Mouse (Mus musculus): ENCODE measurements around the gene Crmp1. TPM values are rescaled to one million over a fixed set of nuclear protein-coding genes. Genes with fewer than 3 reads are reported as not detected.

The Crmp1 gene
- polyA plus RNA-seq, 1 experiment from 2014 or later = 6.8 TPM

GRCm38 (mm10) chr5:37332066-37332465, 90.3 kb downstream of the Crmp1 start:
- Histone ChIP-seq H3K36me3 (ENCODE audit: control insufficient read depth, insufficient read depth, low read length) (no peaks in the 10 kb centered on the region), H3K4me1 (replicated peaks; ENCODE audit: control insufficient read depth, insufficient read depth) (no peaks in the 10 kb centered on the region), H3K27me3 (ENCODE audit: control insufficient read depth, insufficient read depth, low read length) (0 out of 2 replicates have a peak, but pooled peaks cover 2% of the 10 kb centered on the region), H3K4me3 (ENCODE audit: low read depth, low read length) (no peak overlapping the region), H3K9ac (ENCODE audit: low read length) (no peak overlapping the region), H3K27ac (replicated peaks) (no peak overlapping the region), H3K9me3 (ENCODE audit: control insufficient read depth, low read length) (no peaks in the 10 kb centered on the region), H3K4me2 (replicated peaks; ENCODE audit: low read depth) (no peak overlapping the region)
- DNase-seq (ENCODE audit: low spot score) = no peak
- ATAC-seq (ENCODE audit: low FRiP score, low TSS enrichment) = no peak
- TF ChIP-seq CTCF (IDR thresholded peaks at IDR 0.05; ENCODE audit: low read depth) (no peak), EP300 (optimal IDR thresholded peaks at IDR 0.05) (no peak)
- 70% methylated on average over 4 of the region's 4 CpGs for WGBS

DNA sequence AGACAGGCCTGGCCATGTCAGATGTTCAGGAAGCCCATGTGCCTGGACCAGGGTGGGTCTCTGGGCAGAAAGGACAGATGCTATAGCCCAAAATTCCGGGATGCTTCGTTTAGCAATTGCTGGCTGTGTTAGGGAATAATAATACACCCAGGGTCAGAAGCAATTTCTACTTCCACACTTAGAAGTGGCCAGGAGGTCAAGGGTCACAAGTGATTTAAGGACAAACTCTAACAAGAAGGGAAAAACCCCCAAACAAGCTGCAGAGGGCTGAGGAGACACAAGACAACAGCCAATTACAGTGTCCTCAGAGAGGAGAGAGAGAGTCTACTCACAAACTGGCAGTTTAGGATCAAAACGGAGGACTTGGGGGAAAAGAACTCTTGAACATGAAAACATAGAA, 93.3 kb downstream of the Crmp1 start:
- 0 out of 2 replicates have a peak, but pooled peaks cover 2% of the 10 kb centered on the region for H3K27me3 ChIP-seq (ENCODE audit: control insufficient read depth, insufficient read depth, low read length)
- peaks cover 5% of the 10 kb centered on the region for H3K4me1 ChIP-seq (replicated peaks; ENCODE audit: control insufficient read depth, insufficient read depth)
- H3K36me3 ChIP-seq (ENCODE audit: control insufficient read depth, insufficient read depth, low read length) = no peaks in the 10 kb centered on the region
- H3K9me3 ChIP-seq (ENCODE audit: control insufficient read depth, low read length) = no peaks in the 10 kb centered on the region
- H3K4me2 ChIP-seq (replicated peaks; ENCODE audit: low read depth) = no peak overlapping the region
- 58% methylated on average over 3 of the region's 3 CpGs for WGBS
- H3K4me3 ChIP-seq (ENCODE audit: low read depth, low read length) = no peak overlapping the region
- H3K27ac ChIP-seq (replicated peaks) = no peak overlapping the region
- no peak for ATAC-seq (ENCODE audit: low FRiP score, low TSS enrichment)
- no peak for DNase-seq (ENCODE audit: low spot score)
- TF ChIP-seq EP300 (optimal IDR thresholded peaks at IDR 0.05) (no peak), CTCF (IDR thresholded peaks at IDR 0.05; ENCODE audit: low read depth) (no peak)
- no peak overlapping the region for H3K9ac ChIP-seq (ENCODE audit: low read length)

- WGBS = under 1% methylated on average over 44 of the region's 48 CpGs
- TF ChIP-seq EP300 (optimal IDR thresholded peaks at IDR 0.05) = no peak
- TF ChIP-seq CTCF (IDR thresholded peaks at IDR 0.05; ENCODE audit: low read depth) = peak; percentile 23
These were observed 94.9 kb downstream of the Crmp1 start, which contains the start of gene Evc for GRCm38 (mm10) chr5:37336485-37337105. Gene Evc, minus strand, starts transcription at chr5:37336894.

DNA sequence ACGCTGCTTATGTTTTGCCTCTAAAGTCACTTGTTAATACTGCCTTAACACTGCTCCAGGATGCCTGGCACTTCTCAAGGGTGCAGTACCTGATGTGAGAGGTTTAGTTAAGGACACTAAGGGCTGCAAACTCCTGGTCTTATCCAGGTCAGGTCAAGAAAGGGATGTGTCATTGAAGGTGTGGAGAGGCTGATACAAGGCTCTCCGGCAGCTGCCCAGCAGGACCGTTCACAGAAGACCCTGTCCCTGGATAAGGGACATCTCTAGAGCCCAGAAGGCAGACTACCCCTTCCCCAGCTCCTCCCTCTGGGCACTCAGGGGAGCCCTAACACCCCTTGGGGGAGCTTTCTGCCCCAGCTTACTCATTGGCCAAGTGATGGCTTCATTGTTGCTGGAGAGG, 96.0 kb downstream of the Crmp1 start:
- Histone ChIP-seq H3K9me3 (ENCODE audit: control insufficient read depth, low read length) (no peaks in the 10 kb centered on the region), H3K36me3 (ENCODE audit: control insufficient read depth, insufficient read depth, low read length) (no peaks in the 10 kb centered on the region), H3K4me3 (ENCODE audit: low read depth, low read length) (peak overlapping the region; percentile 65), H3K9ac (ENCODE audit: low read length) (peak overlapping the region; percentile 71), H3K4me1 (replicated peaks; ENCODE audit: control insufficient read depth, insufficient read depth) (peaks cover 5% of the 10 kb centered on the region), H3K4me2 (replicated peaks; ENCODE audit: low read depth) (peak overlapping the region; percentile 65), H3K27me3 (ENCODE audit: control insufficient read depth, insufficient read depth, low read length) (0 out of 2 replicates have a peak, but pooled peaks cover 2% of the 10 kb centered on the region), H3K27ac (replicated peaks) (peak overlapping the region; percentile 63; the same call in 1 of the 2 replicates)
- TF ChIP-seq EP300 (optimal IDR thresholded peaks at IDR 0.05) (no peak), CTCF (IDR thresholded peaks at IDR 0.05; ENCODE audit: low read depth) (no peak)
- DNase-seq (ENCODE audit: low spot score) (no peak), ATAC-seq (ENCODE audit: low FRiP score, low TSS enrichment) (no peak)
- 61% methylated on average over 3 of the region's 3 CpGs for WGBS

More at GRCm38 (mm10) chr5:37336485-37337105, 94.9 kb downstream of the Crmp1 start, which contains the start of gene Evc:
- H3K27me3 ChIP-seq (ENCODE audit: control insufficient read depth, insufficient read depth, low read length) = 0 out of 2 replicates have a peak, but pooled peaks cover 2% of the 10 kb centered on the region
- ATAC-seq (ENCODE audit: low FRiP score, low TSS enrichment) (peak; percentile 43; the same call in 1 of the 2 replicates), DNase-seq (ENCODE audit: low spot score) (peak; percentile 44)
- peak within 1 kb of the TSS; percentile 87 for H3K4me2 ChIP-seq (replicated peaks; ENCODE audit: low read depth)
- H3K36me3 ChIP-seq (ENCODE audit: control insufficient read depth, insufficient read depth, low read length) = no peaks in the 10 kb centered on the region
- no peak within 1 kb of the TSS for H3K27ac ChIP-seq (replicated peaks)
- H3K9me3 ChIP-seq (ENCODE audit: control insufficient read depth, low read length) = no peaks in the 10 kb centered on the region
- peak within 1 kb of the TSS; percentile 73 for H3K9ac ChIP-seq (ENCODE audit: low read length)
- peak within 1 kb of the TSS; percentile 65 for H3K4me3 ChIP-seq (ENCODE audit: low read depth, low read length)
- H3K4me1 ChIP-seq (replicated peaks; ENCODE audit: control insufficient read depth, insufficient read depth) = peaks cover 5% of the 10 kb centered on the region

DNA sequence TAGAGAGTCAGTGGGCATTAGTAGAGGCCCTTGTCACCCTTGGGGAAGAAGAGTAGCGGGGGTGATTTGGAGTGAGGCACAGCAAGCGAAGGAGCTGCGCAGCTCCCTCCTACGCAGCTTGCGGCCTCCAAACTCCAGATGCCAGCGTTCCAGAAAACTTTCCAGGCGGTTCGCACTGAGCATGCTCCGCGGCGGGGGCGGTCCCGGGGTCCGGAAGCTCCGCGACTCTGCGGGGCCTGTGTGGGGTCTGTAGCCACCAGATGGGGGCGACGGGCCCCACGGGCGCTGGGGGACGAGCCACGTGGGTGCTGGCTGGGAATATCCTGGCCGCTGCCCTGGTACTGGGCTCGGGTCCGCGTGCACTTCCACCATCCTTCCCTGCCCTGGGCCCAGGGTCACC, 96.5 kb downstream of the Crmp1 start, which contains the start of gene Evc2:
Gene Evc2 (plus strand): TSS at position 212 of the 400 bp plus-strand sequence.
- peak within 1 kb of the TSS; percentile 63; the same call in 1 of the 2 replicates for H3K27ac ChIP-seq (replicated peaks)
- TF ChIP-seq EP300 (optimal IDR thresholded peaks at IDR 0.05) (no peak), CTCF (IDR thresholded peaks at IDR 0.05; ENCODE audit: low read depth) (peak; percentile 53)
- H3K4me3 ChIP-seq (ENCODE audit: low read depth, low read length) = peak within 1 kb of the TSS; percentile 65
- peaks cover 5% of the 10 kb centered on the region for H3K4me1 ChIP-seq (replicated peaks; ENCODE audit: control insufficient read depth, insufficient read depth)
- H3K27me3 ChIP-seq (ENCODE audit: control insufficient read depth, insufficient read depth, low read length) = 0 out of 2 replicates have a peak, but pooled peaks cover 2% of the 10 kb centered on the region
- H3K9me3 ChIP-seq (ENCODE audit: control insufficient read depth, low read length) = no peaks in the 10 kb centered on the region
- ATAC-seq (ENCODE audit: low FRiP score, low TSS enrichment) = peak; percentile 73; the same call in 1 of the 2 replicates
- H3K36me3 ChIP-seq (ENCODE audit: control insufficient read depth, insufficient read depth, low read length) = no peaks in the 10 kb centered on the region
- peak within 1 kb of the TSS; percentile 65 for H3K4me2 ChIP-seq (replicated peaks; ENCODE audit: low read depth)
- peak; percentile 60 for DNase-seq (ENCODE audit: low spot score)
- H3K9ac ChIP-seq (ENCODE audit: low read length) = peak within 1 kb of the TSS; percentile 71
- WGBS = 0% methylated on average over 27 of the region's 27 CpGs

Other genes starting within 250 kb of the Crmp1 start
- gene Gm1043, start 156.6 kb upstream of the Crmp1 start, polyA plus RNA-seq (2015; fragmentation: Nextera tagmentation; extraction: Ambion mirVana) = 0.02 and 0.07 TPM in 2 replicates
- 3.8 and 4.5 TPM in 2 replicates for gene Evc, start 95.0 kb downstream of the Crmp1 start, polyA plus RNA-seq (2015; fragmentation: Nextera tagmentation; extraction: Ambion mirVana)
- 4.0 and 4.2 TPM in 2 replicates for gene Evc2, start 96.6 kb downstream of the Crmp1 start, polyA plus RNA-seq (2015; fragmentation: Nextera tagmentation; extraction: Ambion mirVana)